Mouse (Mus musculus) kidney, adult 10 weeks (tissue): ENCODE results near the gene Vmn1r56. TPM values are rescaled to one million over a fixed set of nuclear protein-coding genes. Genes with fewer than 3 reads are reported as not detected.

Experiments used
- polyA plus RNA-seq: library from polyadenylated mRNA; stranded (reverse); fragments of 350-450 nt; fragmentation: Illumina TruSeq; extraction: RNeasy Lipid Tissue Mini Kit (QIAGEN cat#74804); gene quantifications from one replicate; pipeline ENCODE4 v1.2.3, GENCODE M21; 2014; ENCODE audit warnings: low read depth, low replicate concordance

Gene Vmn1r56
- polyA plus RNA-seq, result not detected

GRCm38 (mm10) chr7:5196647-5197046, at the start of gene Vmn1r56:
Vmn1r56 (minus strand) TSS chr7:5196747.

GRCm38 (mm10) chr7:5218193-5218592, 21.6 kb upstream of the Vmn1r56 start, which contains the start of gene Vmn1r57:
Vmn1r57 (plus strand) TSS chr7:5218493.

GRCm38 (mm10) chr7:5149570-5149969, 47.0 kb downstream of the Vmn1r56 start, which contains the start of gene Vmn1r55:
Vmn1r55 (minus strand) TSS chr7:5149670.

Other genes with a start within 250 kb of the Vmn1r56 start
- not detected for gene Sbk2, start 232.3 kb downstream of the Vmn1r56 start, polyA plus RNA-seq
- not detected for gene Sbk3, start 225.6 kb downstream of the Vmn1r56 start, polyA plus RNA-seq
- gene Zfp579, start 200.6 kb downstream of the Vmn1r56 start, polyA plus RNA-seq, result 10.8 TPM
- gene Zfp524, start 182.3 kb downstream of the Vmn1r56 start, polyA plus RNA-seq, result not detected
- gene Fiz1, start 182.1 kb downstream of the Vmn1r56 start, polyA plus RNA-seq, result 11.1 TPM
- gene Gm44973, start 181.3 kb downstream of the Vmn1r56 start, polyA plus RNA-seq, result not detected
- 2.9 TPM for gene Zfp865, start 176.4 kb downstream of the Vmn1r56 start, polyA plus RNA-seq
- 0.49 TPM for gene Ccdc106, start 176.2 kb downstream of the Vmn1r56 start, polyA plus RNA-seq
- gene 4632433K11Rik, start 162.6 kb downstream of the Vmn1r56 start, polyA plus RNA-seq, result 3.2 TPM
- 5.4 TPM for gene Zfp784, start 158.3 kb downstream of the Vmn1r56 start, polyA plus RNA-seq
- gene Zfp580, start 145.2 kb downstream of the Vmn1r56 start, polyA plus RNA-seq, result 0.57 TPM
- 6.9 TPM for gene U2af2, start 134.6 kb downstream of the Vmn1r56 start, polyA plus RNA-seq
- 0.93 TPM for gene Epn1, start 116.5 kb downstream of the Vmn1r56 start, polyA plus RNA-seq
- gene Rfpl4, start 79.8 kb downstream of the Vmn1r56 start, polyA plus RNA-seq, result not detected
- gene Rasl2-9, start 70.8 kb downstream of the Vmn1r56 start, polyA plus RNA-seq, result 3.3 TPM
- gene Vmn1r55, start 47.1 kb downstream of the Vmn1r56 start, polyA plus RNA-seq, result not detected
- not detected for gene Vmn1r57, start 21.7 kb upstream of the Vmn1r56 start, polyA plus RNA-seq
- gene Gm5065, start 153.8 kb upstream of the Vmn1r56 start, polyA plus RNA-seq, result not detected
- not detected for gene Nlrp2, start 154.3 kb upstream of the Vmn1r56 start, polyA plus RNA-seq
- not detected for gene Vmn1r58, start 216.6 kb upstream of the Vmn1r56 start, polyA plus RNA-seq